Mouse (Mus musculus) A20 (cell line): ENCODE results near the gene Il1r1.

Experiments used
- DNase-seq: peaks from one replicate; pipeline ENCODE4 v3.0.0-alpha.2; 2011; ENCODE audit warnings: low read depth, low spot score

Il1r1 gene

GRCm38 (mm10) chr1:40231116-40231515 is 6.2 kb downstream of the Il1r1 start:
- no peak for DNase-seq

GRCm38 (mm10) chr1:40233217-40233616 is 8.3 kb downstream of the Il1r1 start:
- DNase-seq: no peak

GRCm38 (mm10) chr1:40233621-40234020 is 8.7 kb downstream of the Il1r1 start:
- DNase-seq: no peak

- no peak for DNase-seq
Measured at GRCm38 (mm10) chr1:40235597-40236249, 10.8 kb downstream of the Il1r1 start.

- DNase-seq: no peak
Measured at GRCm38 (mm10) chr1:40236694-40237093, 11.8 kb downstream of the Il1r1 start.

GRCm38 (mm10) chr1:40237094-40237493 is 12.2 kb downstream of the Il1r1 start:
- no peak for DNase-seq

- DNase-seq: peak; percentile 72
Measured at GRCm38 (mm10) chr1:40240353-40241092, 15.6 kb downstream of the Il1r1 start.

- DNase-seq: no peak
Measured at GRCm38 (mm10) chr1:40242717-40243116, 17.8 kb downstream of the Il1r1 start.

- DNase-seq: no peak
Measured at GRCm38 (mm10) chr1:40243561-40243998, 18.7 kb downstream of the Il1r1 start.

GRCm38 (mm10) chr1:40250425-40250824 is 25.5 kb downstream of the Il1r1 start:
- no peak for DNase-seq

- DNase-seq: no peak
Measured at GRCm38 (mm10) chr1:40252507-40252906, 27.6 kb downstream of the Il1r1 start.

- DNase-seq: no peak
Measured at GRCm38 (mm10) chr1:40253940-40254339, 29.1 kb downstream of the Il1r1 start.

- DNase-seq: no peak
Measured at GRCm38 (mm10) chr1:40254347-40255057, 29.6 kb downstream of the Il1r1 start.

- peak; percentile 79 for DNase-seq
Measured at GRCm38 (mm10) chr1:40262441-40263121, 37.7 kb downstream of the Il1r1 start.

GRCm38 (mm10) chr1:40263122-40263498 is 38.2 kb downstream of the Il1r1 start:
- DNase-seq: no peak

- DNase-seq: no peak
Measured at GRCm38 (mm10) chr1:40263679-40264078, 38.8 kb downstream of the Il1r1 start.

- no peak for DNase-seq
Measured at GRCm38 (mm10) chr1:40265301-40265835, 40.5 kb downstream of the Il1r1 start.

GRCm38 (mm10) chr1:40266431-40267260 is 41.8 kb downstream of the Il1r1 start:
- no peak for DNase-seq

GRCm38 (mm10) chr1:40267846-40268245 is 43.0 kb downstream of the Il1r1 start:
- DNase-seq: no peak

GRCm38 (mm10) chr1:40268536-40268935 is 43.7 kb downstream of the Il1r1 start:
- no peak for DNase-seq

- no peak for DNase-seq
Measured at GRCm38 (mm10) chr1:40270415-40270814, 45.5 kb downstream of the Il1r1 start.
